9 mouse cellular contexts compared by ENCODE assay signal in the genomic region with DNA sequence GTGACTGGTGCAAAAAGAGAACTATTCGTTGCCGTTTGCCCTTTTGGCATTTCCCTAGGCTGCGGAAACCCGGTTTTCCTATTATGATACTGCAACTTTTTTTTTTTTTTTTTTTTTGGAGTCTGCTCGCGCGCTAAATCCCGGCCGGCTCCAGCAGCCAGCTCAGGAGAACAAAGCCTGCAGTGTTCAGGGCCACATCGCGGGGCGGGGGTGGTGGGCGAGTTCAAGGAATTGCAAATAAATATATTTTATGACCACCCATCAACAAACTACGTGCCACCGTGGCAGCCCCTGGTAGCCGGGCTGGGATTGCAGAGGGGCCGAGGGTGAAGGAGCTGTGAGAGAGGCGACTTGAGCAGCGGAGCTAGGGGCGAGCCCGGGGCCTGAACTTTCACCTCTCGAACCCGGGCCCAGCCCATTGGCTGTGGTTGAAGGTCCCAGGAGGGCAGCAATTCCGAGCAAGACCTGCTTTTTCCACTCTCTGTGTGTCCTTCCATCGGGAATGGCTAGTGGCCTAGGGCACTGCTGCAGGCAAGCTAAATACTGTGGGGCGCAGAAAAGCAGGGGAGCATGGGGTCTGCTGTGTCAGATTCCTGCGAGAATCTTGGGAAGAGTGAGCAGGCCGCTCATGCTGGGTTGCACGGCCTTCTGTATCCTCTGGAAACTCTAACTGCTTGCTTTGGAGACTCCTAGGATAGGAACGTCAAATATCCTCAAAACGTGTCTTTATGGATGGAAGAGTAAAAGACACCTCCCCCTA. TPM values are rescaled to one million over a fixed set of nuclear protein-coding genes. Genes with fewer than 3 reads are reported as not detected.
DNase-seq lines count a peak whose midpoint lies in the region; ATAC-seq lines count a peak whose summit lies in the region.
"Had no signal": no experiment of that assay in that cellular context is flagged by ENCODE, and none has a peak within 500 bp of the region (broad histone marks: within the 10 kb centered on the region; RNA-seq: fewer than 3 reads in every experiment).

No protein-coding gene starts in this region.

- H3K27me3 ChIP-seq in midbrain, embryonic 13.5 days = 0 out of 2 replicates have a peak, but pooled peaks cover 4% of the 10 kb centered on the region

- H3K27ac ChIP-seq in midbrain, embryonic 13.5 days = no peak overlapping the region

- WGBS in midbrain, embryonic 13.5 days = 2% methylated on average over 31 of the region's 31 CpGs

- peak overlapping the region; percentile 94 for H3K4me2 ChIP-seq in midbrain, embryonic 13.5 days (replicated peaks)

- no peak; the same call in 1 of the 2 replicates for ATAC-seq in midbrain, embryonic 13.5 days
- no peak for ATAC-seq in cerebellum, adult (ENCODE audit: insufficient number of reproducible peaks, low FRiP score, low TSS enrichment)

- H3K9me3 ChIP-seq in midbrain, embryonic 13.5 days = no peaks in the 10 kb centered on the region

- H3K4me3 ChIP-seq in midbrain, embryonic 13.5 days (replicated peaks) = peak overlapping the region; percentile 31

- peak; percentile 5 to 36 for DNase-seq in adrenal gland, adult (ENCODE audit: inconsistent age in 2 of 2, low spot score in 1 of 2)
- no peak for DNase-seq in adrenal gland, postnatal 4 days (ENCODE audit: low spot score in 2 of 2)
- peak; percentile 5 for DNase-seq in right cerebral cortex, postnatal 25 days
- DNase-seq in right cerebral cortex, adult 18-20 months = no peak
- peak; percentile 54 for DNase-seq in hindlimb bud, embryonic 11.5 days (ENCODE audit: extremely low spot score, low read depth, low spot score)
- DNase-seq in spleen, adult 12 weeks (ENCODE audit: low spot score) = no peak

- peaks cover 47% of the 10 kb centered on the region for H3K4me1 ChIP-seq in midbrain, embryonic 13.5 days (replicated peaks)

- H3K36me3 ChIP-seq in midbrain, embryonic 13.5 days = no peaks in the 10 kb centered on the region

- H3K9ac ChIP-seq in midbrain, embryonic 13.5 days (replicated peaks) = peak overlapping the region; percentile 58

RNA-seq across cellular contexts. Expression of a gene that starts 2.9 kb away (rescaled TPM):
- total RNA-seq in adrenal gland, postnatal 4 days (2021) = 1 to 10 TPM; 7.4 to 9.4 TPM
- 56.7 and 71.6 TPM in 2 replicates for polyA plus RNA-seq in midbrain, embryonic 13.5 days (2015; fragmentation: Nextera tagmentation; extraction: Ambion mirVana)
- total RNA-seq: common myeloid progenitor, adult 5-6 weeks had no signal

Comparison
In these comparisons a context has a peak if more than half of its experiments do, and no peak if none do; other contexts are left out.
1. DNase-seq: peak in adrenal gland, adult (2 of 2), right cerebral cortex, postnatal 25 days (single experiment) and hindlimb bud, embryonic 11.5 days (single experiment); none in adrenal gland, postnatal 4 days (0 of 2), right cerebral cortex, adult 18-20 months (single experiment) and spleen, adult 12 weeks (single experiment).